Mouse (Mus musculus) macrophage (primary cell): ENCODE data around the gene Ncln. TPM values are rescaled to one million over a fixed set of nuclear protein-coding genes. Genes with fewer than 3 reads are reported as not detected.

Source experiments
- H3K27ac ChIP-seq: fragments of 350-480 bp; formaldehyde crosslinking; 2 replicates; pipeline ENCODE4 v1.9.0; 2021
- H3K36me3 ChIP-seq: fragments of 350-480 bp; formaldehyde crosslinking; 2 replicates; pipeline ENCODE4 v1.9.0; 2021; ENCODE audit errors: inconsistent target
- H3K4me3 ChIP-seq: fragments of 350-480 bp; formaldehyde crosslinking; 2 replicates; pipeline ENCODE4 v1.9.0; 2021; ENCODE audit errors: inconsistent target
- H3K79me2 ChIP-seq: fragments of 350-480 bp; formaldehyde crosslinking; 2 replicates; pipeline ENCODE4 v1.9.0; 2021; ENCODE audit errors: inconsistent target
- WGBS: methylation state at CpG from one replicate; pipeline ENCODE4 v1.1.7; 2026; ENCODE audit warnings: inconsistent platforms; ENCODE audit not compliant: missing documents; 5-methylcytosine and 5-hydroxymethylcytosine counted together
- polyA plus RNA-seq: library from polyadenylated mRNA; stranded (reverse); fragments of 250-400 nt; gene quantifications from 3 replicates; pipeline ENCODE4 v1.2.4, GENCODE M21; 2018; ENCODE audit warnings: inconsistent platforms
- total RNA-seq, 78 experiments: library from RNA; depleted of rRNA; stranded (reverse); fragments of 250-400 nt; gene quantifications; 1 replicate in 9 of 78; 2 replicates in 24 of 78; 3 replicates in 43 of 78; 4 replicates in 2 of 78; pipeline ENCODE4 v1.2.4; 2018; ENCODE audit warnings: inconsistent platforms in 56 of 78

The Ncln gene
- 100 to 1,000 TPM in 4 of 26 experiments, 10 to 100 TPM in 22; 23.1 to 139 (median 73.1) TPM for total RNA-seq (2018; cell fraction: chromatin; rRNA removed)
- total RNA-seq (2018; cell fraction: cytosol; rRNA removed) = 10 to 100 TPM; 38.2 to 99.2 (median 61.0) TPM
- total RNA-seq (2018; cell fraction: nucleus; rRNA removed) = 100 to 1,000 TPM in 8 of 26 experiments, 10 to 100 TPM in 18; 40.2 to 144 (median 80.9) TPM
- polyA plus RNA-seq = 54.5 to 93.3 TPM (median 77.1 TPM) in 3 replicates

- under 1% methylated on average over 45 of the region's 45 CpGs for WGBS
- H3K79me2 ChIP-seq = peaks cover 32% of the 10 kb centered on the region
- H3K4me3 ChIP-seq = peak within 1 kb of the TSS; percentile 85
- peak within 1 kb of the TSS; percentile 79 for H3K27ac ChIP-seq
- peaks cover 19% of the 10 kb centered on the region for H3K36me3 ChIP-seq
These were observed at the start of gene Ncln for GRCm38 (mm10) chr10:81496264-81496901. Gene Ncln, minus strand, starts transcription at chr10:81496392.

- 1% methylated on average over 45 of the region's 59 CpGs for WGBS
- peaks cover 42% of the 10 kb centered on the region for H3K79me2 ChIP-seq
- peak within 1 kb of the TSS; percentile 19; the same call in 1 of the 2 replicates for H3K27ac ChIP-seq
- H3K36me3 ChIP-seq = no peaks in the 10 kb centered on the region
- peak within 1 kb of the TSS; percentile 57 for H3K4me3 ChIP-seq
These were observed 49.1 kb upstream of the Ncln start, which contains the start of gene Gna11 for GRCm38 (mm10) chr10:81545161-81545747. Gene Gna11, minus strand, starts transcription at chr10:81545190.

- H3K79me2 ChIP-seq = peaks cover 49% of the 10 kb centered on the region
- WGBS = under 1% methylated on average over 80 of the region's 93 CpGs
- H3K4me3 ChIP-seq = peak overlapping the region; percentile 57
- H3K36me3 ChIP-seq = no peaks in the 10 kb centered on the region
- H3K27ac ChIP-seq = no peak overlapping the region
These were observed 48.3 kb upstream of the Ncln start for GRCm38 (mm10) chr10:81544296-81545160.

GRCm38 (mm10) chr10:81543633-81544032 lies 47.4 kb upstream of the Ncln start:
- peak overlapping the region; percentile 57 for H3K4me3 ChIP-seq
- H3K27ac ChIP-seq = no peak overlapping the region
- no peaks in the 10 kb centered on the region for H3K36me3 ChIP-seq
- 89% methylated on average over 1 of the region's 1 CpGs for WGBS
- H3K79me2 ChIP-seq = peaks cover 58% of the 10 kb centered on the region

GRCm38 (mm10) chr10:81542727-81543460 lies 46.7 kb upstream of the Ncln start:
- Histone ChIP-seq H3K27ac (no peak overlapping the region), H3K36me3 (no peaks in the 10 kb centered on the region)

GRCm38 (mm10) chr10:81541803-81542202 lies 45.6 kb upstream of the Ncln start:
- Histone ChIP-seq H3K79me2 (peaks cover 77% of the 10 kb centered on the region), H3K4me3 (no peak overlapping the region), H3K36me3 (no peaks in the 10 kb centered on the region), H3K27ac (no peak overlapping the region)
- WGBS = 88% methylated on average over 10 of the region's 10 CpGs

More at GRCm38 (mm10) chr10:81542727-81543460, 46.7 kb upstream of the Ncln start:
- WGBS = 93% methylated on average over 7 of the region's 7 CpGs
- peaks cover 66% of the 10 kb centered on the region for H3K79me2 ChIP-seq
- H3K4me3 ChIP-seq = no peak overlapping the region

- 79% methylated on average over 5 of the region's 5 CpGs for WGBS
- H3K79me2 ChIP-seq = peaks cover 81% of the 10 kb centered on the region
- H3K4me3 ChIP-seq = no peak overlapping the region
- H3K27ac ChIP-seq = no peak overlapping the region
- no peaks in the 10 kb centered on the region for H3K36me3 ChIP-seq
These were observed 45.2 kb upstream of the Ncln start for GRCm38 (mm10) chr10:81541363-81541762.

- 64% methylated on average over 3 of the region's 3 CpGs for WGBS
- H3K79me2 ChIP-seq = peaks cover 88% of the 10 kb centered on the region
- no peak overlapping the region for H3K4me3 ChIP-seq
These were observed 42.3 kb upstream of the Ncln start for GRCm38 (mm10) chr10:81538321-81539048.

GRCm38 (mm10) chr10:81537429-81537828 lies 41.2 kb upstream of the Ncln start:
- 92% methylated on average over 2 of the region's 2 CpGs for WGBS
- Histone ChIP-seq H3K27ac (no peak overlapping the region), H3K79me2 (peaks cover 78% of the 10 kb centered on the region), H3K4me3 (no peak overlapping the region), H3K36me3 (peaks cover 5% of the 10 kb centered on the region)

More at GRCm38 (mm10) chr10:81538321-81539048, 42.3 kb upstream of the Ncln start:
- H3K36me3 ChIP-seq = no peaks in the 10 kb centered on the region
- H3K27ac ChIP-seq = no peak overlapping the region

- Histone ChIP-seq H3K79me2 (peaks cover 71% of the 10 kb centered on the region), H3K27ac (no peak overlapping the region), H3K36me3 (peaks cover 10% of the 10 kb centered on the region), H3K4me3 (no peak overlapping the region)
- 79% methylated on average over 6 of the region's 6 CpGs for WGBS
These were observed 40.5 kb upstream of the Ncln start for GRCm38 (mm10) chr10:81536734-81537133.

GRCm38 (mm10) chr10:81534826-81535225 lies 38.6 kb upstream of the Ncln start:
- Histone ChIP-seq H3K27ac (no peak overlapping the region), H3K4me3 (no peak overlapping the region), H3K79me2 (peaks cover 52% of the 10 kb centered on the region), H3K36me3 (peaks cover 20% of the 10 kb centered on the region)
- 94% methylated on average over 16 of the region's 16 CpGs for WGBS

GRCm38 (mm10) chr10:81526779-81527178 lies 30.6 kb upstream of the Ncln start:
- Histone ChIP-seq H3K4me3 (no peak overlapping the region), H3K79me2 (peaks cover 14% of the 10 kb centered on the region), H3K36me3 (peaks cover 16% of the 10 kb centered on the region; the same call in 1 of the 2 replicates), H3K27ac (no peak overlapping the region)
- WGBS = 14% methylated on average over 14 of the region's 14 CpGs

GRCm38 (mm10) chr10:81525017-81525694 lies 29.0 kb upstream of the Ncln start:
- H3K4me3 ChIP-seq = no peak overlapping the region
- 33% methylated on average over 12 of the region's 13 CpGs for WGBS
- peak overlapping the region; percentile 92 for H3K27ac ChIP-seq
- peaks cover 10% of the 10 kb centered on the region; the same call in 1 of the 2 replicates for H3K36me3 ChIP-seq
- peaks cover 29% of the 10 kb centered on the region for H3K79me2 ChIP-seq
